In genomic region chr13:60573541-60573940, GRCm38 (mm10) we compare ENCODE assay signal across 14 mouse cellular contexts.
"Had no signal": no experiment of that assay in that cellular context is flagged by ENCODE, and none has a peak within 500 bp of the region (broad histone marks: within the 10 kb centered on the region; RNA-seq: fewer than 3 reads in every experiment).

No protein-coding gene starts in this region.

- H3K4me3 ChIP-seq: hindbrain, embryonic 15.5 days; limb, embryonic 10.5 days; midbrain, embryonic 12.5 days; neural tube, embryonic 13.5 days; stomach, embryonic 15.5 days had no signal

- H3K27me3 ChIP-seq: hindbrain, embryonic 15.5 days; midbrain, embryonic 12.5 days; neural tube, embryonic 13.5 days; stomach, embryonic 15.5 days had no signal

- DNase-seq: layer of hippocampus, adult 9-11 months; lung, embryonic 14.5 days; right cerebral cortex, postnatal 14 days; thymus, postnatal 36 days had no signal

- H3K36me3 ChIP-seq: hindbrain, embryonic 15.5 days; limb, embryonic 10.5 days; midbrain, embryonic 12.5 days; neural tube, embryonic 13.5 days; stomach, embryonic 15.5 days had no signal

- ATAC-seq: inflammation-experienced regulatory T-cells, adult 6 months; intestine, postnatal 0 days; midbrain, embryonic 16.5 days had no signal

- H3K27ac ChIP-seq: hindbrain, embryonic 15.5 days; limb, embryonic 10.5 days; liver, embryonic 14.5 days; macrophage; midbrain, embryonic 12.5 days; neural tube, embryonic 13.5 days; stomach, embryonic 15.5 days had no signal

- H3K9ac ChIP-seq: hindbrain, embryonic 15.5 days; liver, embryonic 14.5 days; lung, embryonic 14.5 days; midbrain, embryonic 12.5 days; neural tube, embryonic 13.5 days; stomach, embryonic 15.5 days had no signal

- H3K4me2 ChIP-seq: hindbrain, embryonic 15.5 days; lung, embryonic 14.5 days; midbrain, embryonic 12.5 days; neural tube, embryonic 13.5 days; stomach, embryonic 15.5 days had no signal

- H3K4me1 ChIP-seq: hindbrain, embryonic 15.5 days; midbrain, embryonic 12.5 days; neural tube, embryonic 13.5 days; stomach, embryonic 15.5 days had no signal

- H3K9me3 ChIP-seq: hindbrain, embryonic 15.5 days; limb, embryonic 10.5 days; neural tube, embryonic 13.5 days; stomach, embryonic 15.5 days had no signal
